Mouse (Mus musculus) forebrain, embryonic 15.5 days (tissue): ENCODE measurements around the gene Cdc14b. TPM values are rescaled to one million over a fixed set of nuclear protein-coding genes. Genes with fewer than 3 reads are reported as not detected.

ENCODE experiments used
- ATAC-seq: fragments of 200-750 bp; cut with Nextera tagmentation; replicated peaks from 2 replicates; pipeline ENCODE4 v1.8.0; 2017; ENCODE audit warnings: mild to moderate bottlenecking, moderate TSS enrichment, moderate library complexity
- H3K27ac ChIP-seq: fragments of 300-500 bp; sonication (generic); replicated peaks from 2 replicates; pipeline ENCODE4 v1.5.1; 2015; ENCODE audit warnings: mild to moderate bottlenecking, inconsistent platforms
- H3K27me3 ChIP-seq: fragments of 300-500 bp; sonication (generic); 2 replicates; pipeline ENCODE4 v1.6.1; 2015; ENCODE audit warnings: inconsistent platforms
- H3K36me3 ChIP-seq: fragments of 300-500 bp; sonication (generic); 2 replicates; pipeline ENCODE4 v1.6.1; 2015; ENCODE audit warnings: mild to moderate bottlenecking, inconsistent platforms
- H3K4me1 ChIP-seq: fragments of 300-500 bp; sonication (generic); 2 replicates; pipeline ENCODE4 v1.6.1; 2015; ENCODE audit warnings: inconsistent platforms
- H3K4me2 ChIP-seq: fragments of 300-500 bp; sonication (generic); replicated peaks from 2 replicates; pipeline ENCODE4 v1.6.1; 2015; ENCODE audit warnings: mild to moderate bottlenecking, inconsistent platforms
- H3K4me3 ChIP-seq: fragments of 300-500 bp; sonication (generic); 2 replicates; pipeline ENCODE4 v1.5.1; 2015; ENCODE audit warnings: mild to moderate bottlenecking, inconsistent platforms
- H3K9ac ChIP-seq: fragments of 300-500 bp; sonication (generic); replicated peaks from 2 replicates; pipeline ENCODE4 v1.6.1; 2015; ENCODE audit warnings: mild to moderate bottlenecking, inconsistent platforms
- H3K9me3 ChIP-seq: fragments of 300-500 bp; sonication (generic); 2 replicates; pipeline ENCODE4 v1.6.1; 2016; ENCODE audit warnings: inconsistent platforms
- WGBS: fragments of 180-500 bp; shearing (Covaris S2); methylation state at CpG from one replicate; pipeline ENCODE4 v1.1.7; 2015; ENCODE audit warnings: mixed read lengths; 5-methylcytosine and 5-hydroxymethylcytosine counted together
- polyA plus RNA-seq: library from polyadenylated mRNA; unstranded; fragments of >200 nt; fragmentation: Nextera tagmentation; extraction: Ambion mirVana; gene quantifications from 2 replicates; pipeline ENCODE4 v1.2.1, GENCODE M21; 2015

The Cdc14b gene
- polyA plus RNA-seq, 1 experiment from 2014 or later: 3.0 TPM

DNA sequence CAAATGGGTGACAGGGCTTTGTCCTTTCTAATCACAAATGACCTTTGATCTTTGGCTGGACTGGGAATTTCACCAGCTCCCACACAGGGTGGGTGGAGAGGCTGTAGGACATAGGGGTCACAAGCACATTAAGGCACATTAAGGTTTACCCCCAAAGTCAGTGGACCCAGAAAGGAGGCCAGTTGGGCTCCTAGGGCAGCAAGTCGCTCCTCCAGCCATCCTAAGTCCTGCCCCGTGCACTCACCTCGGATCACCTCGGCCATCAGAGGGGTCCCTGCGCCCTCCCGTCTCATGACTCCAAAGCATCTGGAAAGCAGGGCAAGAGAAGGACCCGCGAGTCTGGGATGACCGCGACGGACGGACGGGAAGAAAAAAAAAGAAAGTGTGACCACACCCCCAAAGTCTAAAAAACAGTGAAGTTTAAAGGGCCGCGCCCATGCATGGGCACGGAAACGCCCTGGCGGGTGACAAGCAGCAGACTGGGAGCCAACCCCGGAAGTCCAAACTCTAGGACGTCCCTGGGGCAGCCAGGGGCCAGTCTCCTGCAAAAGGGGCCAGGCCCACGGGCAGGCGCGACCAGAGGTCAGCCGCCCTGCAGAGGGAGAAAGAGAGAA, 26.8 kb downstream of the Cdc14b start:
- H3K4me1 ChIP-seq: peaks cover 7% of the 10 kb centered on the region
- WGBS: 2% methylated on average over 24 of the region's 24 CpGs
- H3K4me2 ChIP-seq: peak overlapping the region; percentile 73

DNA sequence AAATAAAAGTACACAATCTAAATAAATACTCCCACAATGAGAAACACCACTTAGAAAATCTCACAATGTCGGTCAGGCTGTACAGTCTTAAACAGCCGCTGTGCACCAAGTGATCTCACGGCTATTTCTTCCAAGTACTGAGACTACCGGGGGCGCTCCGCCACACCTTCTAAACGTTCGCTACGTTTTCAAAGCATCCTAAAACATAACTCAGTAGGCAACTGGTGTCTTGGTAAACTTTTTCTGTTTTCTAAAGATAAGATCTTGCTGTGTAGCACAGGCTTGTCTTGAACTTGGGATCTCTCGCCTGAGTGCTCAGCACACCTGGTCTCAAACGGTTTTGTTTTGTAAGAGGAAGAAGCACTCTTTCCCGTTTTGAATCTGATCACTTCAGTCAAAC, 29.0 kb downstream of the Cdc14b start:
- H3K9me3 ChIP-seq: no peaks in the 10 kb centered on the region
- H3K4me3 ChIP-seq: no peak overlapping the region
- no peak overlapping the region for H3K9ac ChIP-seq
- H3K36me3 ChIP-seq: no peaks in the 10 kb centered on the region
- ATAC-seq: no peak
- H3K27ac ChIP-seq: no peak overlapping the region
- no peaks in the 10 kb centered on the region for H3K27me3 ChIP-seq
- H3K4me2 ChIP-seq: no peak overlapping the region
- WGBS: 84% methylated on average over 12 of the region's 12 CpGs
- H3K4me1 ChIP-seq: peaks cover 7% of the 10 kb centered on the region

More for the DNA sequence above, 26.8 kb downstream of the Cdc14b start:
- Histone ChIP-seq H3K4me3 (peak overlapping the region; percentile 41), H3K27me3 (no peaks in the 10 kb centered on the region), H3K36me3 (no peaks in the 10 kb centered on the region), H3K9ac (peak overlapping the region; percentile 36), H3K27ac (no peak overlapping the region), H3K9me3 (no peaks in the 10 kb centered on the region)
- peak; percentile 55 for ATAC-seq

DNA sequence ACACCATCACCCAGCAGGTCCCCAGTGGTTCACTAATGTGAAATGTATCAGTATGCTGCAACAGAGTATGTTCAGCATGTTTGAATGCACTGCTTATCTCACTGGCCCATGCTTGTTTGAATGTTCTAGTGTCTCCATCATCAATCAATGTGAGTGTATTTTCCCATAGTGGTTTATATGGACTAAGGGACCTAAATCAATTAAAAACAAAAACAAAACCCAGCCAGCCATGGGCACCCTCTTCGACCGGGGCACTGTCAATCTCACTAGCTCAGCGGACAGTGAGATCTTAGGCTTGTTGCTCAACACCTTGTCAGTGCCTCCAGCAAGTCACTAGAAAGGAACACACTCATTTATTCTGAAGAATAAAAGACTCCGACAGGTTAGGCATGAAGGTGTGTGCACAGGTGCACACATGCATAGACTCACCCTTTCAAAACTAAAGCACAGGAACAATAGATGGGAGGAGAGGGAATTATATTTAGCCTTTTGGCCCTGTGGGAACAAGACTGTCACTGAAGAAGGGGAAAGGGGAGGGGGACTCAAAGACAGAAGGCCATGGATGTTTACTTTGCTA, 30.3 kb downstream of the Cdc14b start:
- Histone ChIP-seq H3K27ac (no peak overlapping the region), H3K9me3 (no peaks in the 10 kb centered on the region), H3K9ac (no peak overlapping the region), H3K4me1 (peaks cover 7% of the 10 kb centered on the region), H3K36me3 (no peaks in the 10 kb centered on the region), H3K27me3 (no peaks in the 10 kb centered on the region), H3K4me2 (no peak overlapping the region), H3K4me3 (no peak overlapping the region)
- ATAC-seq: no peak
- WGBS: 91% methylated on average over 4 of the region's 4 CpGs

DNA sequence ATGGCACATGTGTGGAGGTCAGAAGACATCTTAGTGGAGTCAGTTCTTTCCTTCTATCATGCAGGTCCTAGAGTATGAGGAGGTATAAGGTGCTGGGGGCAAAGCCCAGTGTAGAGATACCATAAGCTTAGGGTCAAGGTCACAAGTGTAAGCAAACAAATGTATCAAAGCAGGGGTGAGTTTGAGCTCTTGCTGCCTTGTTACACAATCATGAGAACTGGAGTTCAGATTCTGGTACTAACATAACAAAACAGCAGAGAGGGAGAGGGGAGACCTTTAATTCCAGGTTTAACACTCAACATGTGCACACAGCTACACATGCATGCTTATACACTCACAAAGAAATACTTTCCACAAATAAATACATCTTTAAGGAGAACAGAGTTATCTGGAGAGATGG, 32.4 kb downstream of the Cdc14b start:
- Histone ChIP-seq H3K27me3 (no peaks in the 10 kb centered on the region), H3K9me3 (no peaks in the 10 kb centered on the region), H3K27ac (no peak overlapping the region), H3K36me3 (no peaks in the 10 kb centered on the region), H3K9ac (no peak overlapping the region), H3K4me2 (no peak overlapping the region), H3K4me1 (no peaks in the 10 kb centered on the region), H3K4me3 (no peak overlapping the region)
- no peak for ATAC-seq

DNA sequence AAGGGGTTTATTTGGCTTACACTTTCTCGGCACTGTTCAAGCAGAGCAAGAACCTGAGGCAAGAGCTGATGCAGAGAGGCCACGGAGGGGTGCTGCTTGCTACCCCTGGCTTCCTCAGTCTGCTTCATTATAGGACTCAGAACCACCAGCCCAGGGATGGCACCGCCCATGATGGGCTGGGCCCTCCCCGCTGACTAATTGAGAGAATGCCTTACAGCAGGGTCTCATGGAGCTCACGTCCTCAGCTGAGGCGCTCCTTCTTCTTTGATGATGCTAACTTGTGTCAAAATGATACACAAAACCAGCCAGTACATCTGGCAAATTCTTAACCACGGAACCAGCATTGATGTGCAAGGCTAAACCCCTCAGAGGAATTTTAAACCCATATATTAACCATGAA, 34.5 kb downstream of the Cdc14b start:
- ATAC-seq: no peak
- 72% methylated on average over 7 of the region's 7 CpGs for WGBS

DNA sequence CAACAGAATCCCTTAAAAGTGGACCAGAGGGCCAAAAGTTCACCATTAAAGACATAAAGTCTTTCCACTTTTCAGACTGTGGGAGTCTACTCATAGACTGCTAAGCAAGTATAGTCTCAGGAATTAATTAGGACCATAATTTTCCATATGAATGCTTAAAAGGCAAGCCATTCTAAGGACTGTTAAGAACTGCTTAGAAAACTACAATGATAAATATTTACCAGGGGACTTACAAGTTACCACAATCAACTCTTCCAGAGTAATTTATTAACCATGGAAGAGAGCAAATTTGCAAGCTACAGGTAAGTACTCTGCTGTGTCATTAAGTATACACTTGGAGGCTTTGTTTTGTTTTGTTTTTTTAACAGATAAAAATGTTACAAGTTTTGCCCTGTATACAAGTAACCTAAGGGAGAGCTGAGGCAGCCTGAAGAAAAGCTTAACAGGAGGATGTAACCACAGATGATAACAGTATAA, 37.4 kb downstream of the Cdc14b start:
- no peak for ATAC-seq
- H3K4me3 ChIP-seq: no peak overlapping the region
- no peak overlapping the region for H3K4me2 ChIP-seq
- H3K27me3 ChIP-seq: no peaks in the 10 kb centered on the region
- no peaks in the 10 kb centered on the region for H3K4me1 ChIP-seq
- no peak overlapping the region for H3K27ac ChIP-seq
- H3K36me3 ChIP-seq: no peaks in the 10 kb centered on the region
- H3K9me3 ChIP-seq: no peaks in the 10 kb centered on the region
- no peak overlapping the region for H3K9ac ChIP-seq

More for the DNA sequence above, 34.5 kb downstream of the Cdc14b start:
- H3K27ac ChIP-seq: no peak overlapping the region
- no peak overlapping the region for H3K4me3 ChIP-seq
- H3K27me3 ChIP-seq: no peaks in the 10 kb centered on the region
- H3K9me3 ChIP-seq: no peaks in the 10 kb centered on the region
- no peak overlapping the region for H3K9ac ChIP-seq
- no peaks in the 10 kb centered on the region for H3K36me3 ChIP-seq
- no peaks in the 10 kb centered on the region for H3K4me1 ChIP-seq
- no peak overlapping the region for H3K4me2 ChIP-seq

DNA sequence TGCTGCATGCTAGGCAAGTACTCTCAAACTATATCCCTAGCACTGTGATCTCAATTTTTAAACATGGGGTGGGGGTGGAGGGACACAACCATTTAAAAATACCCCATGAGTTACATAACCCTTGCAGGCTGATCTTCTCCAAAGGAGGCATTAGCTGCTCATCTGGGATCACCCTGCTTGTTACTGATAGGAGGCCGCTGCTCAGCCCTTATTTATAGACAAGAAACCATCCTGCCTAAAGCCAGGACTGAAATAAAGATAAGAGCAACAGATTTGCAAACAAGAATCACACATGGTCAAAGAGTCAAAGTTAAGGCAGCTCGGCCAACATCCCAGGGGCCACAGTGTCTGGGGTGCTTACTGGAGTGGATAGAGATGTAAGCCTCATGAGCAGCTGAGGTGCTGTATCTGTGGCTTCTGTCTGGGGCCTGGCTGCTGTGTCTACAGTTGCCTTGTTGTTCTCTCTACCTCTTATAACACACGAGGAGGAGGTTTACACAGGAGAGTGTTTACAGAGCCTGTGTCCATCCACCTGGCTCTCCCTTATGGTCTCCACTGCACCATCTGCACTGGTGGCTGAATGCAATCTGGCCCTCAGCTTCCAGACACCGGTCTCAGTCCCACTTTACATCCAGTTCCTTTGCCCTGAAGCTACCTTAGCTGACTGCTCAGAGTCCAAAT, 38.0 kb downstream of the Cdc14b start:
- Histone ChIP-seq H3K4me2 (no peak overlapping the region), H3K4me3 (no peak overlapping the region), H3K36me3 (no peaks in the 10 kb centered on the region), H3K4me1 (no peaks in the 10 kb centered on the region), H3K9me3 (no peaks in the 10 kb centered on the region), H3K9ac (no peak overlapping the region), H3K27ac (no peak overlapping the region), H3K27me3 (no peaks in the 10 kb centered on the region)
- ATAC-seq: no peak
- WGBS: 70% methylated on average over 4 of the region's 4 CpGs

DNA sequence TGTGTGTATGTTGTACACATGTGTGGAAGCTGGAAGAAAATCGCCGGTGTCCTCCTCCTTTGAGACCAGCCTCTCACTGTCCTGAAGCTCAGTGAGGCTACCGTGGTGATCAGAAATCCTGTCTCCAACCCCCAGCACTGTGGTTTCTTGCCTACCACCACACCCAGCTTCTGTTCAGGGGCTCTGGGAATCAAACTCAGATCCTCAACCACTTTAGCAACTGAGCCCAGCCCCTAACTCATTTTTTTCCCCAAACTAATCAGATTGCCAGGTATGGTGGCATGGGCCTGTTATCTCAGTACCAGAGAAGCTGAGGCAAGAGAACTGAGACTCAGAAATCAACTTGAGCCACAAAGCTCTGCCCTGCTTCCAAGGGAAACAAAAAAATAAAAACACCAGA, 39.3 kb downstream of the Cdc14b start:
- Histone ChIP-seq H3K9ac (no peak overlapping the region), H3K27me3 (no peaks in the 10 kb centered on the region), H3K4me1 (no peaks in the 10 kb centered on the region), H3K4me2 (no peak overlapping the region), H3K36me3 (no peaks in the 10 kb centered on the region), H3K4me3 (no peak overlapping the region), H3K9me3 (no peaks in the 10 kb centered on the region), H3K27ac (no peak overlapping the region)
- WGBS: 87% methylated on average over 3 of the region's 3 CpGs
- no peak for ATAC-seq

DNA sequence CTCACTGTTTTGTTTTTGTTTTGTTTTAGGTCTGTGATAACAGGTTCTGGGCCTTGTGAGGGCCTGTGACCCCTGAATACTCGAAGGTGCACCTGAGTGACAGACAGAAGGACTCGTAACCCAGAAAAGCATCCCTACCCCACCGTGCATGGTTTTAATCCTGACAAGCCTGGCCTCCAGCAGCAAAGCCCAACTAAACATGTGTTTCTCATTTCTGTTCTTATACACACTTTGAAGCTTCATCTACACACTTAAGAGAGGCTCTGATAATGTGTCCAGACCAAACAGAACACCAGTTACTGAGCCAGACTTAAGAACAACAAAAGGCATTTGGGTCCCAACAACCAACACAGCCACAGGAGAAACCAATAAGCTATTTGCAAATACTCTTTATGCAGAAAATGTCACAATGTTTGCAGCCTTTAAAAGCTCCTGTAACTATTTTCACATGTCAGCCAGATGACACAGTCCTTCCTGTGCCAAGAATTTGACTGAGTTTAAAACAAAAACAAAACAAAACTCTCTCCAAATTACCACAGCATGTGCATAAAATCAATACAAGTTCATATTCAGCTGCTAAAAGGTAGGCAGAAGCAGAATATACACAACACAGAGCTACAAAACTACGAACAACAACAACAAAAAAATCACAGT, 39.9 kb downstream of the Cdc14b start:
- ATAC-seq: 0 out of 2 replicates have a peak, but pooled peaks have one; percentile 46
- no peaks in the 10 kb centered on the region for H3K36me3 ChIP-seq
- H3K9ac ChIP-seq: no peak overlapping the region
- no peak overlapping the region for H3K4me3 ChIP-seq
- no peaks in the 10 kb centered on the region for H3K9me3 ChIP-seq
- no peaks in the 10 kb centered on the region for H3K4me1 ChIP-seq
- WGBS: 75% methylated on average over 4 of the region's 4 CpGs
- H3K27ac ChIP-seq: no peak overlapping the region
- no peak overlapping the region for H3K4me2 ChIP-seq
- H3K27me3 ChIP-seq: no peaks in the 10 kb centered on the region

DNA sequence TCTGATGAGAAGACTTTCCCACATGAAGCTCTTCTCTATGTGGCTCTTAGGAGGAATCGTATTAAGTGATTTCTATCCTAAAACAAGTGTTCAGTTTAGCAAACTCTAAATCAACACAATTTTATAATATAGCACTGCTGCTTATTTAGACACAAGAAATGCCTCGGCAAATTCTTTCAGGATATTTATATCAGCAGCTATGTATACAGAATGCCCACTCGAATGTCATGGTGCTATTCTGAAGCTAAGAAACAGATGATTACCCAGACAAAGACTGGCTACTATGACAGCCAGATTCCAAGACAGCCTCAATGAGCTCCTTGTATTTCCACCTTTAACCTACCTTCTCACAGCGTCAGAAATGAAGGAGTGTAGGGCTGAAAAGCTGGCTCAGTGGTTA, 42.0 kb downstream of the Cdc14b start:
- no peaks in the 10 kb centered on the region for H3K4me1 ChIP-seq
- ATAC-seq: no peak
- H3K27me3 ChIP-seq: no peaks in the 10 kb centered on the region
- WGBS: 83% methylated on average over 4 of the region's 4 CpGs
- no peak overlapping the region for H3K27ac ChIP-seq
- no peak overlapping the region for H3K4me3 ChIP-seq
- no peaks in the 10 kb centered on the region for H3K9me3 ChIP-seq
- H3K9ac ChIP-seq: no peak overlapping the region
- no peak overlapping the region for H3K4me2 ChIP-seq
- H3K36me3 ChIP-seq: no peaks in the 10 kb centered on the region

DNA sequence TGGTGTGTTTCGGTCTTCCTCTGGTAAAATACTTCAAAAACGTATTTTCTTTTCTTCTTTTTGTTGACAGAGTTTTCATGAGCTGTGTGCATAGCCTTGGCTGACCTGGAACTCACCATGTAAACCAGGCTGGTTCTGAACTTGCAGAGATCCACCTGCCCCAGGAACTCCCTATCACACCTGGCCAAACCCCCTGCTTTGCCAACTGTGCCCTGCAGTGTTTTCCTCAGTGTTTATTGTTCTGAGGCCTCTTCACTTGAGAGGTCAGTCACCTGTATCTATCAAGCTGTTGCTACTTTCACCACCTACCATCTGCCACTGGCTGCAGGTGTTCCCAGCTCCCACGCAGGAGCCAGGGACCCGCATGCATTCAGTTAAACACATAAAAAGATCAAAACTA, 48.4 kb downstream of the Cdc14b start:
- Histone ChIP-seq H3K27ac (no peak overlapping the region), H3K9me3 (no peaks in the 10 kb centered on the region), H3K36me3 (no peaks in the 10 kb centered on the region), H3K9ac (no peak overlapping the region), H3K4me1 (no peaks in the 10 kb centered on the region), H3K4me3 (no peak overlapping the region), H3K27me3 (no peaks in the 10 kb centered on the region), H3K4me2 (no peak overlapping the region)
- 93% methylated on average over 4 of the region's 4 CpGs for WGBS
- ATAC-seq: no peak

DNA sequence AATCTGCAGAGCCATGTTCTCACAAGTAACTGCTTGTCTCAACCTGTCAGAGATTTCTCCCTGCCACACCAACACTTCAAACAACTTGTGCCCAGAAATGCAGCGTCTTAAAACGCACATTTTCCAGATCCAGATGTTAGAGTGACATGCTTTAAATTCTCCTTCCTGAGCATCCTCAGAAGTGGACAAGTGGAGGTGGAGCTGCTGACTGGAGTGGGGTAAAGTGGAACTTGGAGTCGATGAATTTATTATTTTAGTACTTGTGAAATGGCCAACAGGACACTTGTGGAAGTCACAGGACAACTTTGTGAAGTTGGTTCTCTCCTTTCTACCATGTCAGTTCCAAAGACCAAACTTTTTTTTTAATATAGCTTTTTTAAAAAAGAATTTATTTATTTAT, 49.4 kb downstream of the Cdc14b start:
- H3K9me3 ChIP-seq: no peaks in the 10 kb centered on the region
- H3K4me2 ChIP-seq: no peak overlapping the region
- H3K9ac ChIP-seq: no peak overlapping the region
- H3K36me3 ChIP-seq: no peaks in the 10 kb centered on the region
- no peaks in the 10 kb centered on the region for H3K4me1 ChIP-seq
- no peaks in the 10 kb centered on the region for H3K27me3 ChIP-seq
- ATAC-seq: no peak
- H3K4me3 ChIP-seq: no peak overlapping the region
- WGBS: 96% methylated on average over 3 of the region's 3 CpGs
- no peak overlapping the region for H3K27ac ChIP-seq
